Mouse (Mus musculus) limb, embryonic 14.5 days (tissue): ENCODE measurements around the gene Mdfi. TPM values are rescaled to one million over a fixed set of nuclear protein-coding genes. Genes with fewer than 3 reads are reported as not detected.

Experiments
- ATAC-seq: fragments of 200-750 bp; cut with Nextera tagmentation; 2 replicates; pipeline ENCODE4 v1.8.0; 2017; ENCODE audit warnings: low read depth, moderate number of reproducible peaks, moderate TSS enrichment; ENCODE audit not compliant: low FRiP score
- DNase-seq: peaks from one replicate; pipeline ENCODE4 v3.0.0-alpha.2; 2015; ENCODE audit warnings: low spot score
- H3K27ac ChIP-seq: fragments of 300-500 bp; sonication (generic); replicated peaks from 2 replicates; pipeline ENCODE4 v1.5.1; 2014; ENCODE audit warnings: low read depth, mild to moderate bottlenecking, low read length, moderate library complexity, mixed read lengths
- H3K27me3 ChIP-seq: fragments of 300-500 bp; sonication (generic); 2 replicates; pipeline ENCODE4 v1.6.1; 2014; ENCODE audit warnings: low read length, mixed read lengths; ENCODE audit not compliant: control insufficient read depth, insufficient read depth
- H3K36me3 ChIP-seq: fragments of 300-500 bp; sonication (generic); 2 replicates; pipeline ENCODE4 v1.6.1; 2014; ENCODE audit warnings: mild to moderate bottlenecking, low read length, moderate library complexity, mixed read lengths; ENCODE audit not compliant: control insufficient read depth, insufficient read depth
- H3K4me1 ChIP-seq: fragments of 300-500 bp; sonication (generic); 2 replicates; pipeline ENCODE4 v1.6.1; 2014; ENCODE audit warnings: antibody characterized with exemption, low read length, mixed read lengths; ENCODE audit not compliant: control insufficient read depth, insufficient read depth
- H3K4me2 ChIP-seq: fragments of 300-500 bp; sonication (generic); replicated peaks from 2 replicates; pipeline ENCODE4 v1.6.1; 2014; ENCODE audit warnings: low read depth, mild to moderate bottlenecking, low read length, moderate library complexity; ENCODE audit not compliant: severe bottlenecking
- H3K4me3 ChIP-seq: fragments of 300-500 bp; sonication (generic); replicated peaks from 2 replicates; pipeline ENCODE4 v1.5.1; 2014; ENCODE audit warnings: low read length
- H3K9ac ChIP-seq: fragments of 300-500 bp; sonication (generic); 2 replicates; pipeline ENCODE4 v1.6.1; 2014; ENCODE audit warnings: mild to moderate bottlenecking, low read depth, low read length, moderate library complexity; ENCODE audit not compliant: severe bottlenecking
- H3K9me3 ChIP-seq: fragments of 300-500 bp; sonication (generic); 2 replicates; pipeline ENCODE4 v1.6.1; 2016; ENCODE audit warnings: low read length; ENCODE audit not compliant: control insufficient read depth
- POLR2A ChIP-seq: fragments of 200-500 bp; IDR thresholded peaks from 2 replicates; pipeline ENCODE4 v1.8.0; 2012; ENCODE audit warnings: inconsistent platforms, mild to moderate bottlenecking, moderate library complexity, borderline replicate concordance; ENCODE audit not compliant: insufficient read depth, insufficient read length; ENCODE audit errors: extremely low read depth
- WGBS: fragments of 180-500 bp; shearing (Covaris S2); extraction: QIAGEN DNeasy Blood & Tissue Kit; methylation state at CpG from one replicate; pipeline ENCODE4 v1.1.7; 2014; 5-methylcytosine and 5-hydroxymethylcytosine counted together
- polyA plus RNA-seq, 2 experiments: library from polyadenylated mRNA; depleted of rRNA in 1 of 2; stranded (reverse) in 1 of 2; unstranded in 1 of 2; fragments of >200 nt; fragmentation: Nextera tagmentation in 1 of 2; extraction: Ambion mirVana in 1 of 2; gene quantifications; 2 replicates each; pipeline versions ENCODE4 v1.2.1 to v1.2.3; 2012 to 2014

The Mdfi gene
- polyA plus RNA-seq, 2 experiments, result 57.5 to 281 TPM

DNA sequence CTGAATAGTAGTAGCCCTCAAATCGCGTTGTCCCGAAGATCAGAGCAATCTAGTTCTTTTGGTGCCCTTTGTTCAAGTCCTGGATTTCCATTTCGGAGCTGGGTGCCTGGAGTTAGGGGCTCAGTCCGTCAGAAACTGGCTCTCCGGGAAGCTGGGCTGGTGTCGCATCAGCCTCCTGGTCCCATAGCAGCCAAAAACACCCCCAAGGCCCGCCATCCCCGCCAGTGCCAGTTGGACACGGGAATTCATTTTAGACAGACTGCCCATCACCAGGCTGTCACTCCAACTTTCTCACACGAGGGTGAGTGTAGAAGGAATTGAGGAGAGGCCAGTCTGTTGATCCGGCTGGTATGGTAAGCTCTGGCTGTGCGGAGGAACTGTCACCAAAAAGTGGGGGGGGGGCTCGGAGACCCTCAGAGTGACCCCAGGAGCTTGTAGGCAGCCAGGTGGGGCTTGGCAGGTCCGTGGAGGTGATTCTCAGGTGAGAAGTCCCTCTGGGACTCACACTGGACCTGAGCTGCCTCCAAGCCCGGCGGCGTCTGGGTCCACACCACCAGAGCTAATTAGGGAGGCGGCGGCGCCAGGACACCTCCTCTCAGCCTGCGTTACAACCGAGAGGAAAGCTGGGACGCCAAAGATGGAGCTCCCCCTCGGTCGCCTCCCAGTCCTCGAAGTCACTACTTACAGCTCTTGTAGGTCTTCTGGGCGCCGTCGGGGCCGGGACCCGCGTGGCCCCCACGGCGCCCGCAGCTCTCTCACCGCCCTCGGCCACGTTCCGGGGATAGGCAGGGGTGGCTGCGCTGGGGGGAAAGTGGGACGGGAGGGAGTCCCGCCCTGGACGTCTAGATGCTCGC lies 636 bp downstream of the Mdfi start:
- Histone ChIP-seq H3K36me3 (peaks cover 19% of the 10 kb centered on the region), H3K9ac (peak overlapping the region; percentile 84), H3K9me3 (no peaks in the 10 kb centered on the region), H3K4me2 (peak overlapping the region; percentile 88), H3K4me3 (peak overlapping the region; percentile 92), H3K27ac (peak overlapping the region; percentile 87), H3K27me3 (no peaks in the 10 kb centered on the region; the same call in 1 of the 2 replicates), H3K4me1 (peaks cover 47% of the 10 kb centered on the region)
- DNase-seq (no peak), ATAC-seq (no peak)
- 1% methylated on average over 43 of the region's 45 CpGs for WGBS
- no peak for TF ChIP-seq POLR2A

GRCm38 (mm10) chr17:47833029-47833627 lies 1.4 kb downstream of the Mdfi start:
- Histone ChIP-seq H3K4me2 (peak overlapping the region; percentile 88), H3K36me3 (peaks cover 26% of the 10 kb centered on the region), H3K27ac (peak overlapping the region; percentile 87), H3K9ac (peak overlapping the region; percentile 84), H3K27me3 (no peaks in the 10 kb centered on the region; the same call in 1 of the 2 replicates), H3K9me3 (no peaks in the 10 kb centered on the region), H3K4me3 (peak overlapping the region; percentile 92), H3K4me1 (peaks cover 48% of the 10 kb centered on the region)
- ATAC-seq (peak; percentile 82), DNase-seq (peak; percentile 79)
- peak; percentile 62; the same call in 1 of the 2 replicates for TF ChIP-seq POLR2A
- WGBS, result 2% methylated on average over 28 of the region's 45 CpGs

- TF ChIP-seq POLR2A, result no peak
- Histone ChIP-seq H3K4me2 (peak overlapping the region; percentile 88), H3K9ac (peak overlapping the region; percentile 84), H3K36me3 (peaks cover 30% of the 10 kb centered on the region), H3K27me3 (no peaks in the 10 kb centered on the region; the same call in 1 of the 2 replicates), H3K4me1 (peaks cover 42% of the 10 kb centered on the region), H3K27ac (peak overlapping the region; percentile 87), H3K9me3 (no peaks in the 10 kb centered on the region), H3K4me3 (peak overlapping the region; percentile 92)
- no peak for DNase-seq
- peak; percentile 54 for ATAC-seq
- under 1% methylated on average over 16 of the region's 17 CpGs for WGBS
Measured at GRCm38 (mm10) chr17:47832501-47833028, 1.9 kb downstream of the Mdfi start.

- WGBS, result 22% methylated on average over 5 of the region's 5 CpGs
Measured at GRCm38 (mm10) chr17:47831772-47832171, 2.7 kb downstream of the Mdfi start.

DNA sequence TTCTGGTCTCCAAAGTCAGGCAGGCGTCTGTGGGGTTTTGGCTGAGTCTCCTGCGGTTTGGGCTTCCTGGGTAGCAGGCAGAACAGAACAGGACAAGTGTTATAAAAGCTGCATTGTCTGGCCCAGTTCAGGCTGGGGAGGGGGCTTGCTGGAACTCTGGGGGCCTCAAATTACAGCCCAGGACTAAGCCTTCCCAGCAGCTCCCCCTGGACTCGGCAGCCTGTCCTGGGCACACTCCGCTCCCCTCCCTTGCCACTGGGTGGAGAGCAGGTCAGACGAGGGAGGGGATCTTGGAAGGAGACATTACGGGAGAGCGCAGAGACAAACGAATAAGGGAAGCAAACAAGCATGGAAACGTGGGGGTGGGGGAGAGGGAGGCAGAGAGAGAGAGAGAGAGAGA lies 3.3 kb downstream of the Mdfi start:
- Histone ChIP-seq H3K36me3 (peaks cover 40% of the 10 kb centered on the region), H3K4me1 (peaks cover 40% of the 10 kb centered on the region), H3K27me3 (no peaks in the 10 kb centered on the region; the same call in 1 of the 2 replicates), H3K9me3 (no peaks in the 10 kb centered on the region), H3K4me2 (peak overlapping the region; percentile 88), H3K27ac (peak overlapping the region; percentile 87), H3K4me3 (peak overlapping the region; percentile 92), H3K9ac (peak overlapping the region; percentile 84)
- ATAC-seq (0 out of 2 replicates have a peak, but pooled peaks have one; percentile 23), DNase-seq (no peak)
- TF ChIP-seq POLR2A, result no peak
- WGBS, result 10% methylated on average over 9 of the region's 9 CpGs

More at GRCm38 (mm10) chr17:47831772-47832171, 2.7 kb downstream of the Mdfi start:
- Histone ChIP-seq H3K4me1 (peaks cover 40% of the 10 kb centered on the region), H3K9me3 (no peaks in the 10 kb centered on the region), H3K36me3 (peaks cover 38% of the 10 kb centered on the region), H3K9ac (peak overlapping the region; percentile 84), H3K4me3 (peak overlapping the region; percentile 92), H3K27me3 (no peaks in the 10 kb centered on the region; the same call in 1 of the 2 replicates), H3K4me2 (peak overlapping the region; percentile 88), H3K27ac (peak overlapping the region; percentile 87)
- DNase-seq, result no peak
- no peak for TF ChIP-seq POLR2A
- ATAC-seq, result no peak
